Mouse (Mus musculus): ENCODE results near the gene Prelid3b. TPM values are rescaled to one million over a fixed set of nuclear protein-coding genes. Genes with fewer than 3 reads are reported as not detected.

The Prelid3b gene
- 108 and 109 TPM in 2 replicates for polyA plus RNA-seq (2015; fragmentation: Nextera tagmentation; extraction: Ambion mirVana)

DNA sequence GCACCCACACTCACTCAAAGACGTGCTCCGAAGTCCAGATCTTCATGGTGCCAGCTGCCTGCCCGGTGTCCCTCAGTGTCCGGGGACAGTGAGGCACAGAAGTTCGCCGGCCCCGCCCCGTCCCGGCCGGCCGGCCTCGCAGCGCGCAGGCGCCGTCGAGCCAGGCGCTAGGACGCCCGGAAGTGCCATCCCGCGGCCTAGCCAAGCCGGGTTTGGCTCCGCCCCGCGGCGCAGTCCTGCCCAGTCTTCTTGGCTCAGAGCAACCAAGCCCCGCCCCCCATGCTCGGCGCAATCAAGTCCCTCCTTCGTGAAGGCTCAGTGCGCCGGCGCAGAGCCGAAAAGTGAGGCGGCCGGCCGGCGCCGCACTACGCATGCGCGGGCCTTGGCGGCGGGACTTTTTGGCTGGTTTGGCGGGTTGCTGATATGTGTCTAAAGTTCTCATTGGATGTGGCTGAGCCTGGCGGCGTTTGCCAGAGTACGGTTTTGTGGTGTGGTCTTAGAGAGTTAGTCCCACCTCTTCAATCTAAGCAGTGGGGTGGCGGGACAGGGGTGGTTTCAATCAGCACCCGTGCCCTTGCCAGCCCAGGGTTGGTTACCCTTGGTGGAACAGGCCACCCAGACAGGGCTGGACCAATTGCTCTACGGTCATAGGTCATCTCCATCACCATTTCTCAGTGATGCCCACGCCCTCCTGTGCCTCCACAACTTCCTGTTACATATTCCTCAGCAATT is at the start of gene Prelid3b:
Prelid3b (minus strand) TSS at position 264 of the 732 bp plus-strand sequence.
- H3K27ac ChIP-seq (ENCODE audit: low read depth, low read length) = peak within 1 kb of the TSS; percentile 92
- H3K9ac ChIP-seq (ENCODE audit: low read depth, low read length) = peak within 1 kb of the TSS; percentile 81
- peaks cover 20% of the 10 kb centered on the region for H3K4me1 ChIP-seq (replicated peaks; ENCODE audit: control insufficient read depth, insufficient read depth, low read length)
- peak within 1 kb of the TSS; percentile 82 for H3K4me2 ChIP-seq (replicated peaks; ENCODE audit: low read depth)
- ATAC-seq = peak; percentile 97
- peaks cover 15% of the 10 kb centered on the region for H3K36me3 ChIP-seq (ENCODE audit: control insufficient read depth, insufficient read depth)
- peak; percentile 38 for TF ChIP-seq CTCF (IDR thresholded peaks at IDR 0.05; ENCODE audit: low read depth)
- WGBS = under 1% methylated on average over 53 of the region's 53 CpGs
- H3K9me3 ChIP-seq (ENCODE audit: control insufficient read depth) = no peaks in the 10 kb centered on the region
- H3K27me3 ChIP-seq (replicated peaks; ENCODE audit: control insufficient read depth, insufficient read depth, low read length) = no peaks in the 10 kb centered on the region
- peak within 1 kb of the TSS; percentile 65 for H3K4me3 ChIP-seq (ENCODE audit: low read depth, low read length)

- H3K9ac ChIP-seq (ENCODE audit: low read depth, low read length) = no peak overlapping the region
- 0 out of 2 replicates have a peak, but pooled peaks cover 3% of the 10 kb centered on the region for H3K4me1 ChIP-seq (replicated peaks; ENCODE audit: control insufficient read depth, insufficient read depth, low read length)
- no peaks in the 10 kb centered on the region for H3K9me3 ChIP-seq (ENCODE audit: control insufficient read depth)
- H3K4me2 ChIP-seq (replicated peaks; ENCODE audit: low read depth) = no peak overlapping the region
- no peak overlapping the region for H3K27ac ChIP-seq (ENCODE audit: low read depth, low read length)
- no peaks in the 10 kb centered on the region for H3K27me3 ChIP-seq (replicated peaks; ENCODE audit: control insufficient read depth, insufficient read depth, low read length)
- H3K36me3 ChIP-seq (ENCODE audit: control insufficient read depth, insufficient read depth) = no peaks in the 10 kb centered on the region
- TF ChIP-seq CTCF (IDR thresholded peaks at IDR 0.05; ENCODE audit: low read depth) = no peak
- ATAC-seq = peak; percentile 80
- WGBS = 61% methylated on average over 3 of the region's 3 CpGs
- no peak overlapping the region for H3K4me3 ChIP-seq (ENCODE audit: low read depth, low read length)
Measured at GRCm38 (mm10) chr2:174522134-174522533, 49.3 kb upstream of the Prelid3b start.

- 63% methylated on average over 8 of the region's 8 CpGs for WGBS
- H3K4me3 ChIP-seq (ENCODE audit: low read depth, low read length) = no peak overlapping the region
- no peaks in the 10 kb centered on the region for H3K36me3 ChIP-seq (ENCODE audit: control insufficient read depth, insufficient read depth)
- H3K4me2 ChIP-seq (replicated peaks; ENCODE audit: low read depth) = no peak overlapping the region
- no peak overlapping the region for H3K9ac ChIP-seq (ENCODE audit: low read depth, low read length)
- H3K27ac ChIP-seq (ENCODE audit: low read depth, low read length) = no peak overlapping the region
- no peaks in the 10 kb centered on the region for H3K27me3 ChIP-seq (replicated peaks; ENCODE audit: control insufficient read depth, insufficient read depth, low read length)
- no peak for ATAC-seq
- peak; percentile 12; the same call in 1 of the 2 replicates for TF ChIP-seq CTCF (IDR thresholded peaks at IDR 0.05; ENCODE audit: low read depth)
- no peaks in the 10 kb centered on the region for H3K9me3 ChIP-seq (ENCODE audit: control insufficient read depth)
- 0 out of 2 replicates have a peak, but pooled peaks cover 4% of the 10 kb centered on the region for H3K4me1 ChIP-seq (replicated peaks; ENCODE audit: control insufficient read depth, insufficient read depth, low read length)
Measured at GRCm38 (mm10) chr2:174517141-174518079, 44.5 kb upstream of the Prelid3b start.

DNA sequence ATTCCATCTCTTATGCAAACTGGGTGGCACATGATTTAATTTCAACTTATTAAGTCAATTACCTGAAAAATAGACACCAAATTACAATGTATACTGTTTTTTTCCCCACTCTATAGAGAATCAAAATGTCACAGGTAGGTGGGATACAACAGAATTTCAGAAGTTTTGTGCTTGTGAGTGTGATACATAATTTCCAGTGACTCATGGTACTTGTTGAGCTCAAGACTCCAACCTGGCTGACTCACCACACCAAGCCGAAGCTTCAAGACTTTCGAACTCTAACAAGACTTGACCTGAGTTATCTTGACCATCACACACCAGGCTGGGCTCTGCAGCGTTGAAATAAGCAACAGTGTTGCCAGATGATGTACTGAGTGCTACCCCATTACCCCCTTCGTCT is 42.0 kb upstream of the Prelid3b start:
- TF ChIP-seq CTCF (IDR thresholded peaks at IDR 0.05; ENCODE audit: low read depth) = no peak
- WGBS = 81% methylated on average over 4 of the region's 4 CpGs
- H3K4me1 ChIP-seq (replicated peaks; ENCODE audit: control insufficient read depth, insufficient read depth, low read length) = 0 out of 2 replicates have a peak, but pooled peaks cover 4% of the 10 kb centered on the region
- H3K27ac ChIP-seq (ENCODE audit: low read depth, low read length) = no peak overlapping the region
- H3K4me3 ChIP-seq (ENCODE audit: low read depth, low read length) = no peak overlapping the region
- no peak overlapping the region for H3K9ac ChIP-seq (ENCODE audit: low read depth, low read length)
- no peak overlapping the region for H3K4me2 ChIP-seq (replicated peaks; ENCODE audit: low read depth)
- no peak for ATAC-seq
- H3K27me3 ChIP-seq (replicated peaks; ENCODE audit: control insufficient read depth, insufficient read depth, low read length) = no peaks in the 10 kb centered on the region
- no peaks in the 10 kb centered on the region for H3K9me3 ChIP-seq (ENCODE audit: control insufficient read depth)
- no peaks in the 10 kb centered on the region for H3K36me3 ChIP-seq (ENCODE audit: control insufficient read depth, insufficient read depth)

DNA sequence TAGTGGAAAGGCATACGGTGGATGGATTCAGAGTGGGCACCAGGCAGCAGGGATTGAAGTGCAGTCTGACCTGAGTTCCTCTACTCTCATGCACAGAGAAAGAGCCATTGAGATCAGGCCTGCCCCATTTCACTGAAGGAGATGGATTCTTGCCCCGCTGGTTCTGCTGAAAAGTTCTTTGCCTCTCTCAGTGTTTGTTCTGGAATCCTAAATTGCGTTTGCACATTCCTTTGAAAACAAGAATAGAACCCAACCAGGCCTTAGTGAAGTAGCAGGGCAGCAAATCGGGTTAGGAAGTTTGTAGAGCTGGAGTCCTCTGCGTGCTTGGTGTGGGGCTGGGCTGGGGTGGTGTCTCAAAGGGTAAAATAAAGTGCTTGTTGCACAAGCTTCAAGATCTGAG is 40.9 kb upstream of the Prelid3b start:
- H3K4me1 ChIP-seq (replicated peaks; ENCODE audit: control insufficient read depth, insufficient read depth, low read length) = 0 out of 2 replicates have a peak, but pooled peaks cover 4% of the 10 kb centered on the region
- no peaks in the 10 kb centered on the region for H3K9me3 ChIP-seq (ENCODE audit: control insufficient read depth)
- no peaks in the 10 kb centered on the region for H3K36me3 ChIP-seq (ENCODE audit: control insufficient read depth, insufficient read depth)
- no peak for ATAC-seq
- H3K27me3 ChIP-seq (replicated peaks; ENCODE audit: control insufficient read depth, insufficient read depth, low read length) = no peaks in the 10 kb centered on the region
- TF ChIP-seq CTCF (IDR thresholded peaks at IDR 0.05; ENCODE audit: low read depth) = no peak
- 63% methylated on average over 5 of the region's 5 CpGs for WGBS
- no peak overlapping the region for H3K9ac ChIP-seq (ENCODE audit: low read depth, low read length)
- H3K4me3 ChIP-seq (ENCODE audit: low read depth, low read length) = no peak overlapping the region
- no peak overlapping the region for H3K4me2 ChIP-seq (replicated peaks; ENCODE audit: low read depth)
- no peak overlapping the region for H3K27ac ChIP-seq (ENCODE audit: low read depth, low read length)

DNA sequence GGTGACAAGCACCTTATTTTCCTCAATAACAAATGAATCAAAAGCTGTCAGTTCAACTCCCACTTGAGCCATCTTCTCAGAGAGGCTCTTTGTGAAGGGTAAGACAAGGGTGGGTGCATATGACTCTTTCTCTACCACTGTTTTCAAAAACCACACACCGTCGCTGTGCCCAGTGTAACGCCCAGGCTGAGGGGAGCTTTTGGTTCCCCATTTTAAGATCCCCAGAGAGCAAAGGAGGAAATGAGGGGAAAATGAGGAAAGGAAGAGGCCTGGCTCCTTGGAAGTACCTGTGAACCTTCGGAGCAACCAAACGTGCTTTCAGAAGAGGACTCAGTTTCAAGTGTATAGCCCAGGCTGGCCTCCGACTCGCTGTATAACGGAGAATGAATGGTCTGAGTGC is 36.9 kb upstream of the Prelid3b start:
- no peaks in the 10 kb centered on the region for H3K9me3 ChIP-seq (ENCODE audit: control insufficient read depth)
- ATAC-seq = no peak
- no peak overlapping the region for H3K4me3 ChIP-seq (ENCODE audit: low read depth, low read length)
- no peaks in the 10 kb centered on the region for H3K27me3 ChIP-seq (replicated peaks; ENCODE audit: control insufficient read depth, insufficient read depth, low read length)
- H3K36me3 ChIP-seq (ENCODE audit: control insufficient read depth, insufficient read depth) = no peaks in the 10 kb centered on the region
- no peak overlapping the region for H3K4me2 ChIP-seq (replicated peaks; ENCODE audit: low read depth)
- no peak overlapping the region for H3K27ac ChIP-seq (ENCODE audit: low read depth, low read length)
- TF ChIP-seq CTCF (IDR thresholded peaks at IDR 0.05; ENCODE audit: low read depth) = no peak
- 86% methylated on average over 8 of the region's 8 CpGs for WGBS
- H3K9ac ChIP-seq (ENCODE audit: low read depth, low read length) = no peak overlapping the region
- H3K4me1 ChIP-seq (replicated peaks; ENCODE audit: control insufficient read depth, insufficient read depth, low read length) = no peaks in the 10 kb centered on the region
